Mouse (Mus musculus) erythroblast, adult 5-6 weeks (primary cell): Measurements from ENCODE around the gene Sesn1. TPM values are rescaled to one million over a fixed set of nuclear protein-coding genes. Genes with fewer than 3 reads are reported as not detected.
"Not testable (repeated sequence)": the region's sequence is repeated elsewhere in the genome, so short reads cannot be mapped to it uniquely, and the experiment has no call there.

Experiments used
- ATAC-seq: replicated peaks from 2 replicates; pipeline ENCODE4 v1.8.0; 2016; ENCODE audit warnings: moderate number of reproducible peaks, mild to moderate bottlenecking, moderate TSS enrichment, inconsistent platforms; ENCODE audit not compliant: poor library complexity, low FRiP score, severe bottlenecking
- total RNA-seq, 2 experiments: library from RNA; stranded (forward) in 1 of 2; stranded (reverse) in 1 of 2; fragments of 150-400 nt in 1 of 2; fragments of 200-764, 138-1000 nt in 1 of 2; gene quantifications; 2 replicates each; pipeline versions ENCODE4 v1.2.3 to v1.2.4; 2015 to 2017; ENCODE audit warnings: low replicate concordance in 2 of 2

Gene Sesn1
- total RNA-seq, 2 experiments from 2014 or later, result 112 to 167 TPM

DNA sequence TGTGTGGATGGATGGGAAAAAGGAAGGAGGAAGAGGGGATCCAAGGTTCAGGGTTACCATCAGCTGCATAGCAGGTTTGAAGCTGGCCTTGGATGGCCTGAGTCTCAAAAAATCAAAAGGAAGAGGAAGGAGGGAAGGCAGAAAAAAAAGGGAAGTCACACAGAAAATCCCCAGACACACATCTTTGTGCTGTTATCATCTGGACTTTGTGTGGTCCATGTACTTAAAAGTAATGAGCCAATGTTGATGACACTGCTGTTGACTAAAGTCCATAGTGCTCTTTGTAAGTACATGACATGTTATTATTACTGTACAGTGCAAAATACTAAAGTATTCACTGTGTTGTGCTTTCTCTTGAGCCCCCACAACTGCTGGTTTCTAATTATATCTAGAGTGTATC, 86.7 kb downstream of the Sesn1 start:
- no peak for ATAC-seq

DNA sequence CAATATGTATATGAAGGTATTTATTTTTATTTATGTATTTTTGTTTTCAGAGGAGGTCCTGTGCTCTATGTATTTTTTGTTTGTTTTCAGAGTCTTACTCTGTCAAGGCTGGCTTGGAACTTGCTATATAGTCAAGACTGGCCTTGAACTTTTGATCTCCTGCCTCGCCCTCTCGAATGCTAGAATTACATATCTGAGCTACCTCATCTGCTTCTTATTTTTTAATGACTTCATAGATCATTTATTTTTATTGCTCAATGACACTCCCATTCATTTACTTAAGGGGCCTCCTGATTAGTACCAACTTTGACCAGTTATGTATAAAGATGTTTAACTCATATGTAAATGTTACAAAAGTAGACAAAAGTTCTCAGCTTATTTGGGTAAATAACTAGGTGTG, 87.1 kb downstream of the Sesn1 start:
- ATAC-seq, result no peak

- no peak for ATAC-seq
Measured at GRCm38 (mm10) chr10:41901456-41901855, 91.7 kb downstream of the Sesn1 start.

GRCm38 (mm10) chr10:41901864-41902263, 92.1 kb downstream of the Sesn1 start:
- no peak for ATAC-seq

- no peak for ATAC-seq
Measured at GRCm38 (mm10) chr10:41907473-41907872, 97.7 kb downstream of the Sesn1 start.

DNA sequence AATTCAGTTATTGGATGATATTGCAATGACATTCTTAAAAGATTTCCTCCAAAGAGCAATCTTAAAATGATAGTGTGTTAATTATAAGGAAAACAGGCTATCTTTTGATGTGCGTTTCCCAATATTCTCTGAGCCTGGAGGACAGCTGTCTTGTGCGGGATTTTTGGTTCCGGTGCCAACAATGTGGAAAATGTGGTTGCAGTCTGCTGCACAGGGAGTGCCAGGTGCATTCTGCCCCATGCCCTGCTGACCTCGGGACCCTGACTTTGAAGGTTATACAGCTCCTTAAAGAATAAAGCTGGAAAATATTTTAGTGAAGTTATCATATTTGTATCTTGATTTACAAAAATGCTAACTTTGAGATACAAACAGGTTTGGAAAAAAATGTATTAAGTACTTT, 98.2 kb downstream of the Sesn1 start:
- ATAC-seq, result no peak

- ATAC-seq, result no peak
Measured at GRCm38 (mm10) chr10:41908899-41909298, 99.2 kb downstream of the Sesn1 start.

- ATAC-seq, result peak; percentile 94
Measured at GRCm38 (mm10) chr10:41912290-41912994, 102.7 kb downstream of the Sesn1 start.

DNA sequence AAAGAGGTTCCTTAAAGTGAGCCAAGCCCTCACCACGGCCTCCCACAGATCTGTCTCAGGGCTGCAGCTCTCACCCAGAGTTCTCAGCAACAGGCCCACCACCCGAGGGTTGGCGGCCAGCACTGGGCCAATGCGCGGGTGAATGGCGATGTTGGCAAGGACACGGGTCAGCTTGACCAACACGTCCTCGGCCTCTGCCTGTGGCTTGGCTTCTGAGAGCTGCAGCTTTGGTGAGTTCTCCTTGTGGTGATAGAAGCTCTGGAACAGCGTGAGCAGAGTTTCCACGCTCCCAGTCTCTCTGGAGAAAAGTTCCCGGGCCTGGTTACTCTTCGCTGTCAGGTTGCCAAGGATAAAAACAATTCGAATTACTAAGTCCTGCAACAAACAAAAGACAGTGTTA, 117.0 kb downstream of the Sesn1 start:
- no peak for ATAC-seq

DNA sequence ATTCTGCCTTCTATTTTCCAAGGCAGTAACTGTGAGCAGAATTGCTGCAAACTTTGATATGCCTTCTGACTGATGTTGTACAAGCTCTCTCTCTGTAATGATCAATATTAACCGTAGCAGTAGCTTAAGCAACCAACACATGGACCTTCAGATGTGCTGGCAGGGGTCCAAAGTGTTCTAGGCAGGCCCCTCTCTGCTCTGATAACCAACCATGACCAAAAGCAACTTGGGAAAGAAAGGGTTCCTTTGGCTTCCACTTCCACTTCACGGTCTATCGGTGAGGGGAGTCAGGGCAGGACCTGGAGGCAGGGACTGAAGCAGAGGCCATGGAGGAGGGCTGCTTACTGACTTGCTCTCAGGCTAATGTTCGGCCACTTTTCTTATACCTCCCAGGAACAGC, 121.2 kb downstream of the Sesn1 start:
- no peak for ATAC-seq

GRCm38 (mm10) chr10:41931962-41932361, 122.2 kb downstream of the Sesn1 start:
- ATAC-seq, result no peak

DNA sequence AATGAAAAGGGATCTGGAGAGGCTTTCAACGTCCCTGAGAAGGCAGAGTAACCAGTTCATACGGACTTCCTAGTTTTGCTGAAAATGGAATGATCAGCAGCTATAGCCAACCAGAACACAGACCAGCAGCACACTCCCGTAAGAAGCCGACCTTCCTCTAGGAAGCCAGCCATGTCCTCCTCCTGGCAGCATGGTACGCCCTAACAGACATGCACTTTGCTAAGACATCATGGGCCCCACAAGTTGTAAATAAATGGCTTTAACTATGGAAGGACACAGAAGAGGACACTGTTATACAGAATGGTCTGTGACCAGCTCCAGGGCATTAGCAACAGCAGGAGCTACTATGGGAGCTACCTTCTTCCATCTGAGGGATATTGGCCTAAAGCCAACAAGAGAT, 123.2 kb downstream of the Sesn1 start:
- no peak for ATAC-seq

- peak; percentile 82 for ATAC-seq
Measured at GRCm38 (mm10) chr10:41933536-41933935, 123.8 kb downstream of the Sesn1 start.

DNA sequence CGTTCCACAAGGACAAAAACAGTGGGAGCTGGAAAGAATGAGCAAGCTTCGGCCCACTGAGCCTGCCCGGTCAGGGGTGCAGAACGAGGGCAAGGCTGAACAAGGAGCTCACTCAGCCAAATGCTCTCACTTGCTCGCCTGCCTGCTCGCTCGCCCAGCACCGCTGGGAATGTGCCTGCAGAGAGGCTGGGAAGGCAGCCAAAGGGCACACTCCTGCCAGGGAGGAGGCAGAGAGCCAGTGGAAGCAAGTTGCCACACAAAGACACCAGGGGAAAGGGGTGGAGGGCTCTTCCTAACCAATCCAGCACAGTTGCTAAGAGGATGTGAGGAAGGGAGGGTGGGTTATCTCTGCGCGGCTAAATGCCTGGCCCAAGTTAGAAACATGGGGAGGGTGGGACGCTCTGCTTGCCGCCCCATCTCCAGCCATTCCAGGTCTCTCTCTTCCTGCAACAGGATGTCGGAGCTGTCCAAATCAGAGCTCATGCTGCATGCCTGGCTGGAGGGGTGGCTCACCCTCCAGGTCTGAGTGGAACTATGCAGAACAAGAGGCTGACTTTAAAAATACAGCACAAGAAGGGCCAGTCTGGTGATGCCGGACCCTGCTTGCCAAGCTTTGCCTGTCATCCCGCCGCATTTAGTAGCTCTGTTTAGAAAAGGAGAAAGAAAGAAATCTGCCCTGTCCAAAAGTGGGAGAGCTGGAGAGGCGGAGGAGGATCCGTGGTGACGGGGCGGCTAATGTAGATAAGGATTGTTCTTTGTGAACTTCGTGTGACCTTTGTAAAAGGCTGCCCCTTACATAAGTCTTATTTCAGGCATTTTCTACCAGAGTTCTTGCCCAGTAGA, 125.1 kb downstream of the Sesn1 start:
- ATAC-seq, result no peak

DNA sequence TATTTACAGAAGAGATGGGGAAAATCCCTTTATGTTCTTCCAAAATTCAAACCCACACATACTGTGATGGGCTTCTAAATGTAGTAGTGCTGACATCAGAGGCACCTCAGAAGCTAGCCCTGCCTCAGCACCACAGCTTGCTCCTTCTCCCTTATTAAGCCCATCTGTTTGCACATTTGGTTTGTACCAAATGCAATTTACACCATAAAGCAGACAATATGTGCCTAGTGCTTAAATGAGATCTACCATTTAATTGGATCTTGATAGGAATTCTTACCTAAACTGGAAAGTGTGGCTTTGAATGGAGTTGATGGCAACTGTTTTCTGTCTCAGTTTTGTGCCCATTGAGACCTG, 125.7 kb downstream of the Sesn1 start:
- ATAC-seq, result no peak

- ATAC-seq, result no peak
Measured at GRCm38 (mm10) chr10:41936100-41936499, 126.4 kb downstream of the Sesn1 start.

DNA sequence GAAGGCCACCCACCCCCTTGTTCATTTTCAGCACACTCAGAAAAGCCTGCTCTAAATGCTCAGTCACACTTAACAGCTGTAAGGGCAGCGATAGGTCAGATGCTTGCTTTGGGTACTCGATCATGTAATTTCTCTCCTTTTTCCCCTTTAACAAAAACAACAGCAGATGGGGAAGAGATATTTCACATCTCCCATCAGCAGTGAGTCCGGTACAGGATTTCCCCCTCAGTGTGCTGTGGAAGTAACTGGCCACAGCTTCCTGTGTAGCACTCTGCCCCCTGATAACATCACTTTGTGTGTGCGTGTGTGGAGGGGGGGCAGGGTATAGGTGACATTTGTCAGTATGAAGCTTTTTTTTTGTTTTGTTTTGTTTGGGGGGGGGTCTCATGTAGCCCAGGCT, 127.4 kb downstream of the Sesn1 start:
- ATAC-seq, result no peak

- no peak for ATAC-seq
Measured at GRCm38 (mm10) chr10:41939090-41939489, 129.4 kb downstream of the Sesn1 start.

DNA sequence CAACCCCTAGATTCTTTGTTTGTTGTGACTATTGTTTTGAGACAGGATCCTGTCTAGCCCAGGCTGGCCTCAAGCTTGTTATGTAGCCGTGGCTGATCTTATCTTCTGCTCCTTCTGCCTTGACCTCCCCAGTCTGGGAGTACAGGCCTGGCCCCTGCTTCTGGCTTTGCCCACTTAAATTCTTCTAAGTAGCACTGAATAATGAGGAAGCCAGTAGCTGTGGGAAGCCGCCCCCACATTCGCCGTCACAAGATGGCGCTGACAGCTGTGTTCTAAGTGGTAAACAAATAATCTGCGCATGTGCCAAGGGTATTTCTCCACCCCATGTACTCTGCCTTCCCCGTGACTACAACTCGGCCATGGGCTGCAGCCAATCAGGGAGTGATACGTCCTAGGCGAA, 142.6 kb downstream of the Sesn1 start:
- not testable (repeated sequence) for ATAC-seq

DNA sequence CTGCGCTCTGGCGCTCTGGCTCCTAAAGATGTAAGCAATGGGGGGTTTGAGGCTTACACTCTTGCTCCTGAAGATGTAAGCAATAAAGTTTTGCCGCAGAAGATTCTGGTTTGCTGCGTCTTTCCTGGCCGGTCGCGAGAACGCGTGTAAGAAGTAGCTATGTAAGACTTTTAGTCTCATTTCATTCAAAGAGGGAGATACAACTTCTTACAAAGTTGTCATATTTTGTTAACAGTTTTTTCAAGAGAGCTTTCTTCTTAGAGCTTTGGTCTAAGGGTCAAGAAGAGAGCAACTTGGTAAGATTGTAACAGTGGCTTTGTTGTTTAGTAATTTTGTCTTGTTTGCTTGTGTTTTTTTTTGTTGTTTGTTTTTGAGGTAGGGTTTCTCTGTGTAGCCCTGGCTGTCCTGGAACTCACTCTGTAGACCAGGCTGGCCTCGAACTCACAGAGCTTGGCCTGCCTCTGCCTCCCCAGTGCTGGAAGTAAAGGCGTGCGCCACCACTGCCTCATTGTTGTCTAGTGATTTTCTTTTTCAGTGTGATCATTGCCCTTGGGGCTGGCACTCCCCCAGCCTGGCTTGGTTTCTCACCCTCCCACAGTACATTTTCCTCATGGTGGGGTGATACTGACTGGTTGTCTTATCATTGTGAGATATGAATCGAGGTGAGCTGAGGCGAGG, 143.3 kb downstream of the Sesn1 start:
- no peak for ATAC-seq

- no peak for ATAC-seq
Measured at GRCm38 (mm10) chr10:41953528-41953864, 143.8 kb downstream of the Sesn1 start.
